Mouse (Mus musculus) neural tube, embryonic 15.5 days (tissue): Measurements from ENCODE around the gene 2510002D24Rik. TPM values are rescaled to one million over a fixed set of nuclear protein-coding genes. Genes with fewer than 3 reads are reported as not detected.
"Not testable (repeated sequence)": the region's sequence is repeated elsewhere in the genome, so short reads cannot be mapped to it uniquely, and the experiment has no call there.

Source experiments
- ATAC-seq: fragments of 200-750 bp; cut with Nextera tagmentation; 2 replicates; pipeline ENCODE4 v1.8.0; 2017; ENCODE audit warnings: mild to moderate bottlenecking, moderate TSS enrichment, moderate library complexity; ENCODE audit not compliant: low FRiP score
- H3K27ac ChIP-seq: fragments of 300-500 bp; sonication (generic); replicated peaks from 2 replicates; pipeline ENCODE4 v1.5.1; 2015; ENCODE audit warnings: mild to moderate bottlenecking, inconsistent platforms
- H3K27me3 ChIP-seq: fragments of 300-500 bp; sonication (generic); replicated peaks from 2 replicates; pipeline ENCODE4 v1.6.1; 2015; ENCODE audit warnings: inconsistent platforms
- H3K36me3 ChIP-seq: fragments of 300-500 bp; sonication (generic); 2 replicates; pipeline ENCODE4 v1.6.1; 2015; ENCODE audit warnings: inconsistent platforms
- H3K4me1 ChIP-seq: fragments of 300-500 bp; sonication (generic); 2 replicates; pipeline ENCODE4 v1.6.1; 2015; ENCODE audit warnings: inconsistent platforms
- H3K4me2 ChIP-seq: fragments of 300-500 bp; sonication (generic); 2 replicates; pipeline ENCODE4 v1.6.1; 2015; ENCODE audit warnings: inconsistent platforms, mild to moderate bottlenecking, moderate library complexity
- H3K4me3 ChIP-seq: fragments of 300-500 bp; sonication (generic); replicated peaks from 2 replicates; pipeline ENCODE4 v1.5.1; 2015; ENCODE audit warnings: mild to moderate bottlenecking, inconsistent platforms
- H3K9ac ChIP-seq: fragments of 300-500 bp; sonication (generic); replicated peaks from 2 replicates; pipeline ENCODE4 v1.6.1; 2015; ENCODE audit warnings: mild to moderate bottlenecking, inconsistent platforms
- H3K9me3 ChIP-seq: fragments of 300-500 bp; sonication (generic); replicated peaks from 2 replicates; pipeline ENCODE4 v1.6.1; 2016; ENCODE audit warnings: inconsistent platforms
- WGBS: fragments of 180-500 bp; shearing (Covaris S2); methylation state at CpG from one replicate; pipeline ENCODE4 v1.1.7; 2015; ENCODE audit warnings: mixed read lengths; 5-methylcytosine and 5-hydroxymethylcytosine counted together
- polyA plus RNA-seq: library from polyadenylated mRNA; unstranded; fragments of >200 nt; fragmentation: Nextera tagmentation; extraction: Ambion mirVana; gene quantifications from 2 replicates; pipeline ENCODE4 v1.2.1, GENCODE M21; 2015

2510002D24Rik gene
- polyA plus RNA-seq, 1 experiment from 2014 or later = 48.0 TPM

GRCm38 (mm10) chr16:18811468-18812384 lies 24.7 kb upstream of the 2510002D24Rik start, which contains the start of the genes Ufd1 and Cdc45:
TSS of gene Ufd1 (plus strand) at chr16:18811779.
TSS of gene Cdc45 (minus strand) at chr16:18811987.
- H3K9ac ChIP-seq = peak within 1 kb of the TSS; percentile 84
- WGBS = under 1% methylated on average over 42 of the region's 42 CpGs
- H3K27me3 ChIP-seq = no peaks in the 10 kb centered on the region
- ATAC-seq = peak; percentile 98
- peaks cover 21% of the 10 kb centered on the region for H3K4me1 ChIP-seq
- no peaks in the 10 kb centered on the region for H3K9me3 ChIP-seq
- peak within 1 kb of the TSS; percentile 94 for H3K4me3 ChIP-seq
- H3K27ac ChIP-seq = peak within 1 kb of the TSS; percentile 81
- H3K36me3 ChIP-seq = peaks cover 16% of the 10 kb centered on the region
- peak within 1 kb of the TSS; percentile 87 for H3K4me2 ChIP-seq

DNA sequence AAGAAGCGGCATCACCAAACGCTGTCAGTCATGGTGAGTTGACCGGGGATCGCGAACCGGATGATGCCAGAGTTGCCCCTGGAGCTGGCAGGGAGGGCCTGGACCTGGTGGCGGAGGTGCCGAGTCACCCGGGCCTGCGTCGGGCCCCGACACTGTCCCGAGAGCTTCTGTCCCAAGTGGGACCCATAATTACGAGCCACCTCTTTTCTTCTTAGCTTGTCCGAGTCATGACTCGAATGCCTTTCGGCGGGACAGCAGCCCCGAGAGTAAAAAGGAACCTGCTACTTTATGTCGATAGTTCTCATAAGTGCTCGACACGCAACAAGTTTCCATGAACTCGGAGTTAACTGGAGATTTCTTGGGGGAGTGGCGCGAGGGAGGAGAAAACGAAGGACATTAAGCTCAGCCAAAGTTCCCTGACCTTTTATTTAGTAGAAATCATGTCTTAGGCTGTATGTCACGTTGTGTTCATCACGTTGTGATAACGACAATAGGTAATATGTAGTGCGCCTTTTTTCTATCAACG lies 23.9 kb upstream of the 2510002D24Rik start:
- 1% methylated on average over 31 of the region's 31 CpGs for WGBS
- H3K36me3 ChIP-seq = peaks cover 22% of the 10 kb centered on the region
- peak overlapping the region; percentile 87 for H3K4me2 ChIP-seq
- peaks cover 21% of the 10 kb centered on the region for H3K4me1 ChIP-seq
- ATAC-seq = peak; percentile 39
- H3K9me3 ChIP-seq = no peaks in the 10 kb centered on the region
- no peaks in the 10 kb centered on the region for H3K27me3 ChIP-seq
- peak overlapping the region; percentile 84 for H3K9ac ChIP-seq
- H3K27ac ChIP-seq = peak overlapping the region; percentile 81
- peak overlapping the region; percentile 94 for H3K4me3 ChIP-seq

GRCm38 (mm10) chr16:18822356-18822755 lies 14.0 kb upstream of the 2510002D24Rik start:
- WGBS = 97% methylated on average over 1 of the region's 1 CpGs
- no peak for ATAC-seq
- peaks cover 93% of the 10 kb centered on the region for H3K36me3 ChIP-seq
- H3K9me3 ChIP-seq = no peaks in the 10 kb centered on the region
- H3K27me3 ChIP-seq = no peaks in the 10 kb centered on the region
- H3K9ac ChIP-seq = no peak overlapping the region
- no peaks in the 10 kb centered on the region for H3K4me1 ChIP-seq
- no peak overlapping the region for H3K4me2 ChIP-seq
- H3K27ac ChIP-seq = no peak overlapping the region
- no peak overlapping the region for H3K4me3 ChIP-seq

DNA sequence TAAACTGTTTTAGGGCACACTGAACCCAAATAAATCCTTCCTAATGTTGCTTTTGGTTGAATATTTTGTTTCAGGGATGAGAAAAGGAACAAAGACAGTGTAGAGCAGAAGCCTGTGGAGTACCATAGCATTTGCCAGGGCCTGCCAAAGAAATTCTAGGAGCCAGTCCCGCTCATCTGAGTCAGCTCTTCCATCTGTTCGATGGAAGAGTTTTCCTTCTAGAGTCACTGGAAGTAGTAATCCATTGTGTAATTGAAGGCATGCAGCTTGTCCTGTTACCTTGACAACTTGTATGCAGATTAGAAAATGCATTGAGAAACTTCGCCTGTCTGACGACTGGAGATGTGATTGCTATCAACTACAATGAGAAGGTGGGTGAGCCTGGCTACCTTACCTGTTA lies 13.5 kb upstream of the 2510002D24Rik start:
- Histone ChIP-seq H3K4me1 (no peaks in the 10 kb centered on the region), H3K27me3 (no peaks in the 10 kb centered on the region), H3K4me3 (no peak overlapping the region), H3K27ac (no peak overlapping the region), H3K9me3 (no peaks in the 10 kb centered on the region), H3K9ac (no peak overlapping the region), H3K4me2 (no peak overlapping the region), H3K36me3 (peaks cover 94% of the 10 kb centered on the region)
- no peak for ATAC-seq
- WGBS = 60% methylated on average over 4 of the region's 4 CpGs

DNA sequence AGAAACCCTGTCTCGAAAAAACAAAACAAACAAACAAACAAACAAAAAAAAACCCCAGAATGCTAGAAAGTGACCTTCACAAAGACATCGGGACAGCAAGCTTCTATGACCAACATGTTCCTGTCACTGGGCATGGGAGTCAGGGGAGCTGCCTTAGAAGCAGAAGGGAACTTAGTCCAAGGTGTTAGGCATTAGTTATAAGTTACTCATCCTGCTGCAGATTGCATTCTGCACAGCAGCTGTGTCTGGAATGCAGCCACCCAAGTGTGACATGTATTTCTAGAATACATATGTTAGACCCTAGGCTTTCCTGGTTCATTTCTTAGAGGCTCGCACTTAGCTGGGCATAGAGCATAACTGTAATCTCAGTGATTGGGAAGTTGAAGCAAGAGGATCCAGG lies 7.7 kb upstream of the 2510002D24Rik start:
- no peak overlapping the region for H3K4me3 ChIP-seq
- no peaks in the 10 kb centered on the region for H3K9me3 ChIP-seq
- H3K4me2 ChIP-seq = no peak overlapping the region
- no peaks in the 10 kb centered on the region for H3K4me1 ChIP-seq
- H3K9ac ChIP-seq = no peak overlapping the region
- no peak for ATAC-seq
- no peak overlapping the region for H3K27ac ChIP-seq
- peaks cover 85% of the 10 kb centered on the region for H3K36me3 ChIP-seq
- no peaks in the 10 kb centered on the region for H3K27me3 ChIP-seq
- WGBS = 92% methylated on average over 3 of the region's 3 CpGs

DNA sequence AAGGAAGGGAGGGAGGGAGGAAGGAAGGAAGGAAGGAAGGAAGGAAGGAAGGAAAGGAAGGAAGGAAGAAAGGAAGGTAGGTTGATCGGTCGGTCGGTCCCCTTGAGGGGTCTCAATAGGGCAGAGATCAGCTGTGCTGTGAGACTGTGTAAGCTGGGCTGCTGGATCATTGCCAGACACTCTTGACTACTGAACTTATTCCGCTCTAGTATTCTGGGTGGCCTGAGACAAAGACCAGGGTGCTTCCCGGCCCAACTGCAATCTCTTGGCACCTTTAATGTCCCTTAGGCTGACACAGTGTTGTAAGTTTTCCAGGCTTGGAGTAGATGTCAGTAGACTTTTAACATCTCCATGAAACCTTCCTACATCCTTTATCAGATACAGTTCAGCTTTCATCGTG lies 7.3 kb upstream of the 2510002D24Rik start:
- Histone ChIP-seq H3K4me3 (no peak overlapping the region), H3K36me3 (peaks cover 87% of the 10 kb centered on the region), H3K4me2 (no peak overlapping the region), H3K27me3 (no peaks in the 10 kb centered on the region), H3K4me1 (no peaks in the 10 kb centered on the region), H3K27ac (no peak overlapping the region), H3K9ac (no peak overlapping the region), H3K9me3 (no peaks in the 10 kb centered on the region)
- WGBS = 88% methylated on average over 6 of the region's 6 CpGs
- no peak for ATAC-seq

DNA sequence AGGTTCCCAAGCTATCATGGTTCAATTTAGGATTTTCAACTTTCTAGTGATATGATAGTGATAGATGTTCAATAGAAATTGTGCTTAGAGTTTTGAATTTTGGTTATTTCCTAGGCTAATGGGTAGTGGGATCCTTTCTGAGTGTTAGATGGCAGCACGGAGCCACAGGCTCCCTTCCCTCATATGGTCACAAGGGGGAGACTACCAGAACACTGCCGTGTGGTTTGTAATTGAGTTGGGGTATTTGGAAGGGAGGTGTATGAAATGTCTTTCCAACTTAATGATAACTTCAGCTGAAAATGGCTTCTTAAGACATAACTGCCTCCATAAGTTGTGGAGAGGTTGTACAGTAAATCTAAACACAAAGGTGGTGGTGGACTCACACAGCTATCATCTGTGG lies 2.9 kb upstream of the 2510002D24Rik start:
- H3K4me1 ChIP-seq = peaks cover 14% of the 10 kb centered on the region; the same call in 1 of the 2 replicates
- H3K9me3 ChIP-seq = no peaks in the 10 kb centered on the region
- no peak overlapping the region for H3K4me2 ChIP-seq
- H3K4me3 ChIP-seq = no peak overlapping the region
- peaks cover 56% of the 10 kb centered on the region for H3K36me3 ChIP-seq
- H3K27ac ChIP-seq = no peak overlapping the region
- no peak overlapping the region for H3K9ac ChIP-seq
- no peaks in the 10 kb centered on the region for H3K27me3 ChIP-seq
- WGBS = 85% methylated on average over 2 of the region's 2 CpGs
- ATAC-seq = no peak

DNA sequence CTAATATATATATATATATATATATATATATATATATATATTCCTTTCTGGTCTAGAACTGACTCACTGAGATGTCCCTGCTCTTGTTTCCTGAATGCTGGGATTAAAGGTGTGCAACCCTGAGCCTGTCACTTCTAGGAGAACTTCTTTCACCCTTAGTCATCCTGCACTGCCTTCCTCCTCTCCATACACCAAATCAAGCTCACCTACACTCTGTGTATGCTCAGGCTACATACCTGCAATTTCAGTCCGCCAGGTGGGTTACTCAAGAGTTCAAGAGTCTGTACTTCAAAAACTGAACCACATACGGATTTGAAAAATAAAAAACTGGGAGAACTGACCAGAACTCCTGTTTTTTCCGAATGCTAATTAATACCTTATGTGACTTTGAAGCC lies 308 bp upstream of the 2510002D24Rik start:
- Histone ChIP-seq H3K9ac (no peak overlapping the region), H3K27ac (peak overlapping the region; percentile 86; the same call in 1 of the 2 replicates), H3K9me3 (no peaks in the 10 kb centered on the region)

GRCm38 (mm10) chr16:18838346-18838745 lies 2.0 kb downstream of the 2510002D24Rik start:
- H3K36me3 ChIP-seq = peaks cover 21% of the 10 kb centered on the region
- peaks cover 14% of the 10 kb centered on the region; the same call in 1 of the 2 replicates for H3K4me1 ChIP-seq
- 93% methylated on average over 4 of the region's 4 CpGs for WGBS
- H3K27me3 ChIP-seq = no peaks in the 10 kb centered on the region
- no peak overlapping the region for H3K4me2 ChIP-seq
- H3K9ac ChIP-seq = no peak overlapping the region
- no peak overlapping the region for H3K27ac ChIP-seq
- H3K4me3 ChIP-seq = no peak overlapping the region
- ATAC-seq = no peak
- H3K9me3 ChIP-seq = no peaks in the 10 kb centered on the region

More for the DNA sequence above, 308 bp upstream of the 2510002D24Rik start:
- peaks cover 38% of the 10 kb centered on the region for H3K36me3 ChIP-seq
- peak overlapping the region; percentile 92 for H3K4me3 ChIP-seq
- peak overlapping the region; percentile 63 for H3K4me2 ChIP-seq
- peak; percentile 44; the same call in 1 of the 2 replicates for ATAC-seq
- H3K27me3 ChIP-seq = no peaks in the 10 kb centered on the region
- WGBS = 28% methylated on average over 3 of the region's 3 CpGs
- H3K4me1 ChIP-seq = peaks cover 14% of the 10 kb centered on the region; the same call in 1 of the 2 replicates

DNA sequence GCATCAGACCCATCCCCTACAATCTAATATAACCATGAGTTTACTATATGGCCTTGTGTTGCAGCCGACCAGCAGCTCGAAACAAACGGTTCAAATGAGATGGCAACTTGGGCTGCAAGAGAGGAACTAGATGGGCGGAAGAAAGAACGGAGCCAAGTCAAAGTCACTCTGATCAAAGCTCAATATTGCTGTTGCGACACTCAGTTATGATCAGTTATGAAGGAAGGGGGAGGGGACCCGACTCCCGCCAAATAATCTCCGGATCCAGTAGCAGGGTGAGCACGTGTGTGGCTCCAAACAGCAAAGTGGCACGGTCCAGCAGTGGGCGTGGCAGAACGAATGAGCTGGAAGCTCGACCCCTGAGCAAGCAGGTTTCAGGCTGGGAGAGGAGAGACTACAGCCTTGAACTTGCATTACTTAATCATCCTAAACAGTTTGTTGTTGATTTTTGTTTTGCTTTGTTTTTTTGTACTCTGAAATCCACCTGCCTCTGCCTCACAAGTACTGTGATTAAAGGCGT lies 10.0 kb downstream of the 2510002D24Rik start:
- H3K4me2 ChIP-seq = no peak overlapping the region
- H3K9me3 ChIP-seq = peaks cover 7% of the 10 kb centered on the region; the same call in 1 of the 2 replicates
- WGBS = 90% methylated on average over 15 of the region's 15 CpGs
- ATAC-seq = no peak
- no peaks in the 10 kb centered on the region for H3K27me3 ChIP-seq
- H3K27ac ChIP-seq = no peak overlapping the region
- no peak overlapping the region for H3K4me3 ChIP-seq
- no peaks in the 10 kb centered on the region for H3K36me3 ChIP-seq
- no peak overlapping the region for H3K9ac ChIP-seq
- H3K4me1 ChIP-seq = no peaks in the 10 kb centered on the region

DNA sequence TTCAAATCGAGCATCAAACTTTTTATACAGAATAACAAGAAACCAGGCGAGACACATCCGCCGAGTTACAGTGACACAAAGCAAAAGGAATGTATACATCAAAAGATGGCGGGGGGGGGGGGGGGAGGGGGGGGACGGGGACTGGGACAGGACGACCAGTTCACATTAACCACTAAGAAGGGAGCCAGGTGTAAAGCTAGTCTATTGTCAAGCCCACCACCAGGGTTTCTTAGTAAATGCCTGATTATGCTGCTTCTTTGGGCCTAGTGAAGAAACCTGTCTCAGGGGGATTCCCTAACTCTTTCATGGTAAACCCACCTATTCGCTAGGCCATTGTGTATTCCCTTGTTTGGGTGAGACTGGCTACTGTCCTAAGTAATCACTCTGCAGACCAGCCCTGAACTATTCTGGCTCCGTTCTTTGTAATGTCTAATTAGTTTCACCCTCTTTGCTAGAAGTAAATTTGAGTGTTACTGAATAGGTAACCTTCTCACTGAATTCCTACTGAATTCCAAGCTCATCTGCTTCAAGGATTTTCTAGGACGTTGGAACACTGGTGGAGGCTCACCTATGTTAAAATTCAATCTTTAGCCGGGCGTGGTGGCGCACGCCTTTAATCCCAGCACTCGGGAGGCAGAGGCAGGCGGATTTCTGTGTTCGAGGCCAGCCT lies 13.3 kb downstream of the 2510002D24Rik start:
- H3K9ac ChIP-seq, H3K4me1 ChIP-seq, H3K9me3 ChIP-seq, H3K4me3 ChIP-seq, H3K36me3 ChIP-seq, H3K4me2 ChIP-seq, H3K27me3 ChIP-seq, ATAC-seq, H3K27ac ChIP-seq: not testable (repeated sequence)
- WGBS = 96% methylated on average over 14 of the region's 17 CpGs
